Mouse (Mus musculus) kidney, adult 2 months (tissue): ENCODE results near the gene Galm. TPM values are rescaled to one million over a fixed set of nuclear protein-coding genes. Genes with fewer than 3 reads are reported as not detected.

Experiments
- DNase-seq: peaks from one replicate; pipeline ENCODE4 v3.0.0; 2021
- H3K27ac ChIP-seq: fragments of 200-500 bp; 2 replicates; pipeline ENCODE4 v1.5.1; 2012; ENCODE audit warnings: low read depth, low read length, control low read depth, inconsistent platforms; ENCODE audit not compliant: insufficient read depth
- H3K27me3 ChIP-seq: fragments of 200-500 bp; replicated peaks from 2 replicates; pipeline ENCODE4 v1.6.1; 2012; ENCODE audit warnings: mild to moderate bottlenecking, moderate library complexity, low read length, inconsistent platforms; ENCODE audit not compliant: control insufficient read depth, insufficient read depth
- H3K36me3 ChIP-seq: fragments of 200-500 bp; 2 replicates; pipeline ENCODE4 v1.6.1; 2012; ENCODE audit warnings: mild to moderate bottlenecking, moderate library complexity, low read length, inconsistent platforms; ENCODE audit not compliant: control insufficient read depth, insufficient read depth
- H3K4me1 ChIP-seq: fragments of 200-500 bp; 2 replicates; pipeline ENCODE4 v1.6.1; 2011; ENCODE audit warnings: low read length; ENCODE audit not compliant: control insufficient read depth, insufficient read depth
- H3K4me3 ChIP-seq: fragments of 200-500 bp; 2 replicates; pipeline ENCODE4 v1.5.1; 2011; ENCODE audit warnings: mild to moderate bottlenecking, low read depth, low read length, control low read depth; ENCODE audit not compliant: insufficient read depth
- CTCF ChIP-seq: fragments of 200-500 bp; conservative IDR thresholded peaks from 2 replicates; pipeline ENCODE4 v1.5.1; 2011; ENCODE audit warnings: low read depth, mild to moderate bottlenecking, control low read depth, low read length, moderate library complexity, mixed read lengths; ENCODE audit not compliant: insufficient read depth, insufficient read length
- POLR2A ChIP-seq: fragments of 200-500 bp; IDR thresholded peaks from one replicate; pipeline ENCODE4 v1.6.1; 2011; ENCODE audit warnings: low read depth, low read length, control low read depth
- WGBS: fragments of 180-500 bp; shearing (Covaris S2); methylation state at CpG from one replicate; pipeline ENCODE4 v1.1.7; 2018; 5-methylcytosine and 5-hydroxymethylcytosine counted together
- polyA plus RNA-seq: library from polyadenylated mRNA; depleted of rRNA; stranded (reverse); fragments of >200 nt; gene quantifications from 2 replicates; pipeline ENCODE4 v1.2.3, GENCODE M21; 2012

Gene Galm
- polyA plus RNA-seq, 1 experiment = 124 TPM

DNA sequence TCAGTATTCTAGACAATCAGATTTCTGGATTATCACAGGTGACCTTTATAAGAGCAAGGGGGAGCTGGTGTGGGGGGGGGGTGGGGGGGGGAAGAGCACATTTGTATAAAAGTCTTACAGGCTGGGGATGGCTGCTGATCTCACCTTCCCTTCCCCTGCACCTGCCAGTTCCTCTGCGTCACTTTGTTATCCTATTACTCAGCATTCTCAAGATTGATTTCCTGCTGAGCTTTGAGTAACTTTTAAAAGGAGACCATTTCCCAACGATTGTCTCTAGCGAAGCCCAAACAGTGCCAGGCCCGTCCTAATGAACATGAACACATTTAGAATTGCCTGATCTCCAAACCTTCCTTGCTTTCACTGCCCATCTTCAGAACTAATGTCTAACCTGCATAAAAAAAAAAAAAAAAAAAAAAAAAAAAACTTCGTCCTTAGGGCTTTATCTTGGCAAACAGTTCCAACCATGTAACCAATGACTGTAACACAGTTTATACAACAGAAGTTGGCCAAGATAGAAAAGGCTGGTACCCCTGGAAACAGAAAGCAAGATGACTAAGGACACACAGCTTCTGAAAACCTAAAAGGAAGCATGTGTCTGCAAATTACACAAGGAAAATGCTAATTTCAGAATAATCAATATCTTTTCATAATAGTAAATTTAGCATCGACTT is 35.3 kb upstream of the Galm start:
- WGBS = 51% methylated on average over 6 of the region's 6 CpGs
- TF ChIP-seq CTCF (no peak), POLR2A (no peak)
- Histone ChIP-seq H3K4me3 (no peak overlapping the region), H3K27me3 (no peaks in the 10 kb centered on the region), H3K4me1 (peaks cover 7% of the 10 kb centered on the region), H3K27ac (no peak overlapping the region), H3K36me3 (no peaks in the 10 kb centered on the region)
- no peak for DNase-seq

GRCm38 (mm10) chr17:80095254-80095899 is 31.9 kb upstream of the Galm start:
- no peak for DNase-seq
- Histone ChIP-seq H3K27ac (peak overlapping the region; percentile 90), H3K36me3 (no peaks in the 10 kb centered on the region), H3K4me1 (peaks cover 7% of the 10 kb centered on the region), H3K27me3 (no peaks in the 10 kb centered on the region), H3K4me3 (peak overlapping the region; percentile 31)
- no peak for TF ChIP-seq CTCF
- TF ChIP-seq POLR2A = no peak
- 68% methylated on average over 9 of the region's 9 CpGs for WGBS

- Histone ChIP-seq H3K27me3 (no peaks in the 10 kb centered on the region), H3K27ac (peak overlapping the region; percentile 90), H3K4me3 (peak overlapping the region; percentile 31), H3K36me3 (no peaks in the 10 kb centered on the region), H3K4me1 (peaks cover 7% of the 10 kb centered on the region)
- 13% methylated on average over 20 of the region's 20 CpGs for WGBS
- no peak for TF ChIP-seq CTCF
- TF ChIP-seq POLR2A = no peak
- peak; percentile 93 for DNase-seq
These were observed 31.1 kb upstream of the Galm start for GRCm38 (mm10) chr17:80096043-80096719.

DNA sequence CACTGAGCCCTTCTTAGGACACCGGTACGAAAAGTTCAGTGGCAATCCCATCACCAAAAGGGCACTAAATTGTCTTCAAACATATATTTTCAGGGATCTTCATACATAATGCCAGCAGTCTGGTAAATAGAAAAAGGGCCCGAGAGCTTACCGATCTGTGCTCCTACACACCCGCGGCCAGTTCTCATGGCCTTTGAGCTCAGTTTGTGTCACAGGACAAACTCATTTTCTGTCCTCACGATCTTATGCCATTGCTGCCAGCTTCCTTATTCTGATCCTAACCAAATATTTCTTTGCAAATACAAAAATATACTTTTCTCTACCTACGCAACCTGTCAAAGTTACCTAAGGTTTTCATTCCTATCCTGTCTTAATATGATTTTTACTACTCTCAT is 30.6 kb upstream of the Galm start:
- Histone ChIP-seq H3K27ac (peak overlapping the region; percentile 77; the same call in 1 of the 2 replicates), H3K4me3 (no peak overlapping the region), H3K36me3 (no peaks in the 10 kb centered on the region), H3K27me3 (no peaks in the 10 kb centered on the region), H3K4me1 (peaks cover 7% of the 10 kb centered on the region)
- TF ChIP-seq CTCF (no peak), POLR2A (no peak)
- no peak for DNase-seq
- 51% methylated on average over 8 of the region's 8 CpGs for WGBS

GRCm38 (mm10) chr17:80097221-80097620 is 30.1 kb upstream of the Galm start:
- H3K27me3 ChIP-seq = no peaks in the 10 kb centered on the region
- no peak overlapping the region for H3K4me3 ChIP-seq
- H3K36me3 ChIP-seq = no peaks in the 10 kb centered on the region
- H3K27ac ChIP-seq = no peak overlapping the region
- no peak for TF ChIP-seq POLR2A
- no peak for TF ChIP-seq CTCF
- WGBS = 40% methylated on average over 2 of the region's 2 CpGs
- peaks cover 7% of the 10 kb centered on the region for H3K4me1 ChIP-seq
- no peak for DNase-seq

DNA sequence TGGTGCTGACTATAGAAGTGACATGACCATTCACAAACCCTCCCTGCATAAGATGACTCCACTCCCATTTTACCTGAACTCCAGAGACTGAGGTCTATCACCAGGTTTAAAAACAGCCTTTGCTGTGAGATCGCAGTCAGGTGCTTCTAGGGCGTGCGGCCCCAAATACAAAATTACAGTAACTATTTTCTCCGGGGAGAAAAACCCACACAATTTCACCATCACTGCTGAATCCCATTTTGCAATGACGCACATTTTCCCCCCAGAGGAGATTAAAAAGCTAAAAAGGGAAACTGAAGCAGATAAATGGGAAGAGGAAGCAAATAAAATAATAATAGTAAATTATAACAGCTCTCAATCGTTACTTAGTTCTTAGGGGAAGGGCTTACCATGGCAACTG is 27.4 kb upstream of the Galm start:
- H3K36me3 ChIP-seq = no peaks in the 10 kb centered on the region
- no peak for DNase-seq
- H3K4me3 ChIP-seq = no peak overlapping the region
- TF ChIP-seq CTCF (no peak), POLR2A (no peak)
- H3K4me1 ChIP-seq = peaks cover 7% of the 10 kb centered on the region
- H3K27me3 ChIP-seq = no peaks in the 10 kb centered on the region
- H3K27ac ChIP-seq = no peak overlapping the region
- WGBS = 80% methylated on average over 6 of the region's 6 CpGs

GRCm38 (mm10) chr17:80105348-80105978 is 21.8 kb upstream of the Galm start:
- Histone ChIP-seq H3K4me1 (no peaks in the 10 kb centered on the region), H3K36me3 (no peaks in the 10 kb centered on the region), H3K27me3 (no peaks in the 10 kb centered on the region), H3K27ac (no peak overlapping the region), H3K4me3 (no peak overlapping the region)
- DNase-seq = no peak
- TF ChIP-seq POLR2A (no peak), CTCF (no peak)
- WGBS = 83% methylated on average over 10 of the region's 10 CpGs
